Mouse (Mus musculus): ENCODE data around the gene Sbk2.
A peak's percentile ranks its signal among the peaks of the same experiment; 100 is the strongest.

The Sbk2 gene

GRCm38 (mm10) chr7:4922931-4923565 lies 41.2 kb downstream of the Sbk2 start:
- DNase-seq (ENCODE audit: extremely low read depth, low read depth, low spot score): no peak

GRCm38 (mm10) chr7:4922508-4922907 lies 41.7 kb downstream of the Sbk2 start:
- DNase-seq (ENCODE audit: extremely low read depth, low read depth, low spot score): no peak

- DNase-seq (ENCODE audit: extremely low read depth, low read depth, low spot score): no peak
Observed at GRCm38 (mm10) chr7:4921824-4922482, 42.3 kb downstream of the Sbk2 start, which contains the start of gene Nat14. Gene Nat14 (plus strand): TSS chr7:4922028.

- no peak for DNase-seq (ENCODE audit: extremely low read depth, low read depth, low spot score)
Observed at GRCm38 (mm10) chr7:4920976-4921823, 43.0 kb downstream of the Sbk2 start.

DNA sequence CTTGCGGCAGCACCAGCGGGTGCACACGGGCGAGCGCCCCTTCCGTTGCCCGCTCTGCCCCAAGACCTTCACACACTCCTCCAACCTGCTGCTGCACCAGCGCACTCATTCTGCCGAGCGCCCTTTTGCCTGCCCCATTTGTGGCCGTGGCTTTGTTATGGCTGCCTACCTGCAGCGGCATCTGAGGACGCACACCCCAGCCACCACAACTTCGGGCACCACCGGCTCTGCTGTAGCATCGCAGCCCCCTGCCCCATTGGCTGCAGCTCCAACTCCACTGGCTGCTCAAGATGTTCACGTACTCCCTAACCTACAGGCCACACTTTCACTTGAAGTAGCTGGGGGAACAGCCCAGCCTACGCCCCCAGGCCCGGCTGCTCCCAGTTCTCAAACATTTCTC lies 43.7 kb downstream of the Sbk2 start:
- DNase-seq (ENCODE audit: extremely low read depth, low read depth, low spot score): no peak

GRCm38 (mm10) chr7:4919971-4920370 lies 44.2 kb downstream of the Sbk2 start:
- no peak for DNase-seq (ENCODE audit: extremely low read depth, low read depth, low spot score)

DNA sequence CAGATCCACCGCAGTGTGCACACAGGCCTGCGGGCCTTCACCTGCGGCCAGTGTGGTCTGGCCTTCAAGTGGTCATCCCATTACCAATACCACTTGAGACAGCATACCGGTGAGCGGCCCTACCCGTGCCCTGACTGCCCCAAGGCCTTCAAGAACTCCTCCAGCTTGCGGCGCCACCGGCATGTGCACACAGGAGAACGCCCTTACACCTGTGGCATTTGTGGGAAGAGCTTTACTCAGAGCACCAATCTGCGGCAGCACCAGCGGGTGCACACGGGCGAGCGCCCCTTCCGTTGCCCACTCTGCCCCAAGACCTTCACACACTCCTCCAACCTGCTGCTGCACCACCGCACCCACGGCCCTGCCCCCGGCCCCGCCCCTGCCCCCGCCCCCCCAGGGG lies 45.1 kb downstream of the Sbk2 start:
- DNase-seq (ENCODE audit: extremely low read depth, low read depth, low spot score): no peak

DNA sequence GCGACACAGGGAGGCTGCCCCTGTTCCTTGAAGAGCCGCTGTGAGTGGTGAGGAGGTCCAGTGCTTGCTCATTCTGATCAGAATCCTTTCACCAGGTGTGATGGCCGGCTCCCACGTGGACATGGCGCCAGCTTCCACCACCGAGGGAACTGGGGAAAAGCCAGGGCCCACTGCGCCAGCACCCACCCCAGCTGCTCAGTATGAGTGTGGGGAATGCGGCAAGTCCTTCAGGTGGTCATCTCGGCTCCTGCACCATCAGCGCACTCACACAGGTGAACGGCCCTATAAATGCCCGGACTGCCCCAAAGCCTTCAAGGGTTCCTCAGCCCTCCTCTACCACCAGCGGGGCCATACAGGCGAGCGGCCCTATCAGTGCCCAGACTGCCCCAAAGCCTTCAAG lies 45.5 kb downstream of the Sbk2 start:
- DNase-seq (ENCODE audit: extremely low read depth, low read depth, low spot score): no peak

GRCm38 (mm10) chr7:4917494-4917893 lies 46.7 kb downstream of the Sbk2 start:
- DNase-seq (ENCODE audit: extremely low read depth, low read depth, low spot score): no peak

DNA sequence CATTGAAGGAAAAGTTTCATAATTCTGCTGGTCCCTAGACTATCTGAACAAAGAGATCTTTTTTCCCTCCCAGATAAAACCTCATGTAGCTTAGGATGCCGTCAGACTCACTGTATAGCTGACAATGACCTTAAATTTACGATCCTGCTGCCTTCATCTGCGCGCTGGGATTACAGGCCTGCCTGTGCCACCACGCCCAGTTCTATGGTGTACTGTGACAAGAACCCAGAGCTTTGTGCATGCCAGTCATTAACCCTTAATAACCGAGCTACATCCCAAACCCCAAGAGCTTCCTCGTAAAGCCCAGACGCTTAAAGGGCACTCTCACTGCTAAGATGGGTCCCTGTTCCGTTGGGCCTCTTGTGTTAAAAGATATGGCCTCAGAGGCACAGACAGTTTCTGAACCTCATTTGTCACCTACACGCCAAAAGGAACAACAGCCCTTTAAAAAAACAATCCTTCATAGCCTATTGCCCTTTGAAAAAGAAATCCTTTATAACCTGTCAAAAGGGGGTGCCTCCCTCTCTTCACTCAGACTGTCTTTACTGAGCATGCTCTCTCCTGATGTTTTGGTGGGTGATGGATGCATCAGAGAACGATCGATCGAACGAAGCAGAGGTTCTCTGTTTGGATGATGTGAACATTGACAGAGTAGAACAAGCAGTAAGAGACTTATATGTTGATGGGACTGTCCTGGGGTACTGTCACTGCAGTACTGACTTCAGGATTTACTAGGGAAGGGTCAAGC lies 48.4 kb downstream of the Sbk2 start:
- DNase-seq (ENCODE audit: extremely low read depth, low read depth, low spot score): no peak

DNA sequence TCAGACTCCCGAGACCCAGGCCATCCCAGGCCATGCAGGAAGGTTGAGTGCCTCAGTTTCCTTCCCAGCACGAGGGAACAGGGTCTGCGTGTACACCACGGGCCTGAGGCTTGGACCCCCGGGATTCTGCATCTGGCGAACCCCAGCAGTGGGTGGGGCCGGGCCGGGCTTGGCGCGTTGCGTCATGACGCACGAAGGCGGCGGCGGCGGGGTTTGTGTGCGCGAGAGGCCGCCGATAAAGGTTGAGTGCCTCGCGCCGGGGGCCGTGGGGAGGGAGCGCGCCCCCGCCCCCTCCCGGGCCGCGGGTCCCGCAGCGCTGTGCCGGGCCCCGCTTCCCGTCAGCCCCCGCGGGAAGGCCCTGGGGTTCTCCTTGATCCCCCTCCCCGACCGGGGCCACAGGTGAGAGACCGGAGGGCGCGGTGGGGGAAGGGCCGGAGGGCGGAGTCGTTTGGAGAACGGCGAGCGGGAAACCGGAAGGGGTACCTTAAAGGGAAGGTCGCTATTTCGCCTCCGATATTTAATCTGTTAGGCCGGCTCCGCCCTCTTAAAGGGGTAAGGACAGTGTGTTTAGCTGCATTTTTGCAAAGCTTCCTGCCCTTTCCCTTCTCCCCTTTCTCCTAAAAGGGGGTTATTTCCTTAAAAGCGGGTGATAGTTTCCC lies 49.1 kb downstream of the Sbk2 start, which contains the start of gene Zfp628:
TSS of gene Zfp628 (plus strand) at position 211 of the 659 bp plus-strand sequence.
- peak; percentile 37 for DNase-seq (ENCODE audit: extremely low read depth, low read depth, low spot score)

DNA sequence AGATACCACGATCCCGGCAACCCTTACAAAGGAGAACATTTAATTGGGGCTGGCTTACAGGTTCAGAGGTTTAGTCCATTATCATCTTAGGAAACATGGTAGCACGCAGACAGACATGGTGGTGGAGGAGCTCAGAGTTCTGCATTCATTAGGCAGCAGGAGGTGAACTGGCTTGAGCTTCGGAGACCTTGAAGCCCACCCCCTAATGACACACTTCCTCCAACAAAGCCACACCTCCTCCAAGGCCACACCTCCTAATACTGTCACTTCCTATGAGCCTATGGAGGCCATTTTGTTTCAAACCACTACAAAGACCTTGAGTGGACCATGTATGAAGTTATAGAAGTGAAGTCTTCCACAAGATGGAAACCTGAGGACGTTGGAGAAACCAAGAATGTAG lies 52.0 kb downstream of the Sbk2 start:
- no peak for DNase-seq (ENCODE audit: extremely low read depth, low read depth, low spot score)

DNA sequence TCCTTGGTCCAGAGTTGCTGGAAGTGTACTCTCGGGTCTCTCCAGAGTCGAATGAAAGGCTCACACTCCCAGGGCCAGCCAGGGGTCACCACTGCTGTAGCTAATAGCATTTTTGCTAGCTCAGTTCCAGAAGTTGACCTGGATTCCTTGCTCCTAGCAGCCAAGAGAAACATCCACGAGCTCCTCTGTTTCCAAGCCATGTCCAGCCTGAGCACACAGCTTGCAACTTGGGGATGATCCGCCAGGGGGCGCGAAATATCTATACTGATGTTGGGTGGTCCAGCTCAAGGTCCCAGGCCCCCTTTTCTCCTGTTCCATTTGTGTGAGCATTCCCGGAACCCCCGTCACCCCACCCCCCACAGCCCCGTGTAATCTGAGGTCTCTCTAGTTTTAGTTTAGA lies 52.6 kb downstream of the Sbk2 start:
- DNase-seq (ENCODE audit: extremely low read depth, low read depth, low spot score): no peak

DNA sequence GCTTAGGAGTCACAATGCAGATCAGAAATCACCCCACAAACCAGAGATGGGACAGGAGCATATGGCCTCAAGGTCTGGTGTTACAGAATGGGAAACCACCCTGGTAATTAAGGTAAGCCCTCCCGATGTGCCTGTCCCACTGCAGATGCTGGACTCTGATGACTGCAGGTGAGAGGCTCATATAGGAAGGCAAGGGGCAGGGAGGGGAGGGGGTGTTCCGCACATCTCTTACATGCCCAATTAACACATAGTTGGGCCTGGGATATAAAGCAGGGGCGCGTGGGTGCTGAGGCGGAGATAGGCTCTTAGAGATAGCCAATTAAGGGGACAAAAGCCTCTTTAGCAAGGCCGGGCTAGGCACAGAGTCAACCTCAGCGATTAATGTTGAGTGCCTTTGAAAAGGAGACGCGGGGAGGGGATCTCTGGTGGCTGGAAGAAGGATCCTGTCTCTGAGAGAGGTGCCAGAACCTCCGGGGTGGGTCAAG lies 57.7 kb downstream of the Sbk2 start, which contains the start of gene Gm36210:
TSS of gene Gm36210 (minus strand) at position 51 of the 485 bp plus-strand sequence.
- DNase-seq (ENCODE audit: extremely low read depth, low read depth, low spot score): no peak

- DNase-seq (ENCODE audit: extremely low read depth, low read depth, low spot score): no peak
Observed at GRCm38 (mm10) chr7:4902404-4902803, 61.8 kb downstream of the Sbk2 start.

- DNase-seq (ENCODE audit: extremely low read depth, low read depth, low spot score): no peak
Observed at GRCm38 (mm10) chr7:4901171-4901570, 63.0 kb downstream of the Sbk2 start.

DNA sequence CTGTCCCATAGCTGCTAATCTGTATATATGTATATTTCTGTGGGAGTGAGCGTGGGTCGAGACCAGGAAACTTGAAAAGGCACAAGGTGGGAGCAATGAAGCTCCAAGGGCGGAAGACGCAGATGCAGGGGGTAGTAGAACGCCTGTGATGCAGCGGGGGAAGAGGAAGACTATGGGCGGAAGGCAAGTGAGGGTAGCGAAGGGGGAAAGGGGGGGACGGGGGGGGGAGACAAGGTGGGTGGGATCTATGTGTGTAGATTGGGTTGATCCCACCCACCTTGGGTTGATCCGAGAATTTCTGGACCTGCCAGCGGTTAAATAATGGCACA lies 63.7 kb downstream of the Sbk2 start:
- no peak for DNase-seq (ENCODE audit: extremely low read depth, low read depth, low spot score)

DNA sequence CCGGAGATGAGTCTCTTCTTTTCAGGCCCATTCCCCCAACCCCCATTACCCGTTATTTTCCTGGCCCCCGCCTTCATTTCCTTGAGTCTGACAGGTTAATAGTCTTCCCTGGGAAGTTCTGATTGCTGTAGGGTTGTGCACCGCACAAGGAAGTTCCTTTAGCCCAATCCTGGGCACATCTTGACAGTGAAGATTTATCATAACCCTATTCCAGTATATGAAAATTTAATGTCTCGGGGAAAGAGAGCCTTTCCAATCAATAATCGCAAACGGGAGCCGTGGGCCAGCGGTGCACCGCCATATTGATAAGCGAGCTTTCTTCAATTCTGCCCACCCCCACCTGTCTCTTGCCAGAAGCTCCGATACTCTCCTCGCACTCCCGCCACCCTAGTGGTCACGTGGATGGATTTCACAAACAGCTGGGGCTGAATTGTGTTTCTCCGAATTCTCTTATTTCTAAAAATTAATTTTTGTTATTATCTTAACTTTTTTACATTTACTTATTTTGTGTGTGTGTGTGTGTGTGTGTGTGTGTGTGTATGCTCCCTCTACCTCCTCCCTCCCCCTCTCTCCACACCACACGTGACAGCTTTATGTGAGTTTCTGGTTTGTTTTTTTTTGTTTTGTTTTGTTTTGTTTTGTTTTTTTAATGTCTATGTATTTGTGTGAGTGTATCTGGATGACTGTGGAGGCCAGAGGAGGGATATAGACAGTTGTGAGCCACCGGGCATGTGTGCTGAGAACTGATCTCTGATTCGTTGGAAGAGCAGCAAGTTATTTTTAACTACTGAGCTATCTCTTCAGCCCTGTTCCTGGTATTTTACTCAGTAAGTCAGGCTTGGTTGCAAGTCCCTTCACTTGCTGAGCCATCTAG lies 64.3 kb downstream of the Sbk2 start:
- no peak for DNase-seq (ENCODE audit: extremely low read depth, low read depth, low spot score)

GRCm38 (mm10) chr7:4898851-4899648 lies 65.2 kb downstream of the Sbk2 start:
- no peak for DNase-seq (ENCODE audit: extremely low read depth, low read depth, low spot score)
